Mouse (Mus musculus): ENCODE measurements around the gene Zfp770. TPM values are rescaled to one million over a fixed set of nuclear protein-coding genes. Genes with fewer than 3 reads are reported as not detected.
"Not testable (repeated sequence)": the region's sequence is repeated elsewhere in the genome, so short reads cannot be mapped to it uniquely, and the experiment has no call there.

The Zfp770 gene
- total and polyA plus RNA-seq, 3 experiments = 3.4 to 18.6 (median 16.8) TPM

GRCm38 (mm10) chr2:114228672-114229071 is 27.4 kb upstream of the Zfp770 start:
- intact Hi-C loops (cut with DNase I) = no loop called here
- no peak for TF ChIP-seq CTCF (IDR thresholded peaks at IDR 0.05)
- no peak for TF ChIP-seq POLR2A (IDR thresholded peaks at IDR 0.05; ENCODE audit: insufficient read depth, low read depth, low read length)
- TF ChIP-seq EP300 (IDR thresholded peaks at IDR 0.05; ENCODE audit: insufficient read depth, low read depth, low read length) = no peak
- H3K36me3 ChIP-seq (ENCODE audit: control insufficient read depth, insufficient read depth, low read length) = no peaks in the 10 kb centered on the region
- H3K4me1 ChIP-seq (ENCODE audit: control insufficient read depth, insufficient read depth, low read length) = no peaks in the 10 kb centered on the region
- no peak overlapping the region for H3K27ac ChIP-seq
- H3K27me3 ChIP-seq (ENCODE audit: control insufficient read depth, insufficient read depth, low read length) = no peaks in the 10 kb centered on the region
- H3K4me3 ChIP-seq = no peak overlapping the region
- no peak for DNase-seq
- H3K9ac ChIP-seq (ENCODE audit: low read depth, low read length) = no peak overlapping the region
- no peaks in the 10 kb centered on the region for H3K79me2 ChIP-seq (replicated peaks; ENCODE audit: control insufficient read depth, insufficient read depth, low read length)
- WGBS = 76% methylated on average over 2 of the region's 2 CpGs

GRCm38 (mm10) chr2:114205036-114205435 is 3.8 kb upstream of the Zfp770 start:
- no peaks in the 10 kb centered on the region; the same call in 1 of the 2 replicates for H3K4me1 ChIP-seq (ENCODE audit: control insufficient read depth, insufficient read depth, low read length)
- WGBS = 52% methylated on average over 6 of the region's 6 CpGs
- no peak overlapping the region for H3K9ac ChIP-seq (ENCODE audit: low read depth, low read length)
- no peak overlapping the region for H3K27ac ChIP-seq
- no peaks in the 10 kb centered on the region for H3K27me3 ChIP-seq (ENCODE audit: control insufficient read depth, insufficient read depth, low read length)
- intact Hi-C loops (cut with DNase I) = no loop called here
- no peak for DNase-seq
- no peaks in the 10 kb centered on the region; the same call in 1 of the 2 replicates for H3K79me2 ChIP-seq (replicated peaks; ENCODE audit: control insufficient read depth, insufficient read depth, low read length)
- no peak overlapping the region for H3K4me3 ChIP-seq
- TF ChIP-seq CTCF (IDR thresholded peaks at IDR 0.05) (no peak), POLR2A (IDR thresholded peaks at IDR 0.05; ENCODE audit: insufficient read depth, low read depth, low read length) (no peak), EP300 (IDR thresholded peaks at IDR 0.05; ENCODE audit: insufficient read depth, low read depth, low read length) (no peak)
- H3K36me3 ChIP-seq (ENCODE audit: control insufficient read depth, insufficient read depth, low read length) = peaks cover 4% of the 10 kb centered on the region

DNA sequence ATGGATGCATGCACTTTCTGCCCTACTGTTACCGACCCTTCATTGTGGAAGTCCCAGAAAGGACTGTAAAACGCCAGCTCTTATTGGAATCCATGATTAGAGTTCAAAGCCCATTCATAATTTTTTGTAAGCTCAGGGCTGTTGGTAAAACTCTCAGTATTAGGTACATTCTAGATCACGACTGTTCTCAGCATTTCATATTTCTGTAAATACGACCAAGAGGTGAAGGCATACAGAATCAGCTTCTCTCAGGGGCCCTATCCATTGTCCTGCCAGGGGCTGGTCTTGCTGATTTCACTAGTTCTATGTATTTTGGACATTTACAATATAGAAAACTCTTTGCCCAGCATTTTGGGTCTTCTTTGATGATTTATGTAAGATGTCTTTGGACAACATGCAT is 305 bp upstream of the Zfp770 start:
- no peak for DNase-seq
- WGBS = 29% methylated on average over 4 of the region's 4 CpGs
- Histone ChIP-seq H3K79me2 (replicated peaks; ENCODE audit: control insufficient read depth, insufficient read depth, low read length) (no peaks in the 10 kb centered on the region; the same call in 1 of the 2 replicates), H3K4me3 (peak overlapping the region; percentile 96), H3K4me1 (ENCODE audit: control insufficient read depth, insufficient read depth, low read length) (peaks cover 2% of the 10 kb centered on the region; the same call in 1 of the 2 replicates), H3K36me3 (ENCODE audit: control insufficient read depth, insufficient read depth, low read length) (peaks cover 15% of the 10 kb centered on the region), H3K27me3 (ENCODE audit: control insufficient read depth, insufficient read depth, low read length) (no peaks in the 10 kb centered on the region), H3K9ac (ENCODE audit: low read depth, low read length) (peak overlapping the region; percentile 42; the same call in 1 of the 2 replicates), H3K27ac (peak overlapping the region; percentile 92)
- intact Hi-C loops (cut with DNase I) = loop anchor here (1.0 kb wide), 1 partner anchor 26 kb away; no protein-coding TSS in a partner anchor
- TF ChIP-seq CTCF (IDR thresholded peaks at IDR 0.05) = no peak
- TF ChIP-seq POLR2A (IDR thresholded peaks at IDR 0.05; ENCODE audit: insufficient read depth, low read depth, low read length) = no peak
- TF ChIP-seq EP300 (IDR thresholded peaks at IDR 0.05; ENCODE audit: insufficient read depth, low read depth, low read length) = no peak

DNA sequence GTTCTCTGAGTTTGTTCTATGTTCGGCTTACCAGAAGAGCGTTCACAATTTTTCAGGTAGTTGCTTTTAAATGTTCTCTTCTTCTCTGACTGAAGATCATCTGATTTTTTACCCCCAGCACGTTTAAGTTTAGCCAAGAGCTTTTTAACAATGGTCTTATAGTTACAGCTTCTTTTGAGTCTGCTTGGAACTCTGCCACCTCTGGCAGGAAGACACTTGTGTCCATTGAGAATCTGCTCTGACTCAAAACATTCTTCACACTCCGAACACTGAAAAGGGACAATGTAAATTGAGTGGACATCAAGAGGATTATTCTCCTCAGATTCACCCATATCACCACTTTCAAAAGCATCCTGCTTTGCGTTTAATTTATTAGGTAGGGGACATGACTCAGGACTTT is 4.8 kb downstream of the Zfp770 start:
- no peaks in the 10 kb centered on the region; the same call in 1 of the 2 replicates for H3K79me2 ChIP-seq (replicated peaks; ENCODE audit: control insufficient read depth, insufficient read depth, low read length)
- H3K9ac ChIP-seq (ENCODE audit: low read depth, low read length) = no peak overlapping the region
- no peak for TF ChIP-seq EP300 (IDR thresholded peaks at IDR 0.05; ENCODE audit: insufficient read depth, low read depth, low read length)
- TF ChIP-seq POLR2A (IDR thresholded peaks at IDR 0.05; ENCODE audit: insufficient read depth, low read depth, low read length) = no peak
- TF ChIP-seq CTCF (IDR thresholded peaks at IDR 0.05) = no peak
- H3K4me3 ChIP-seq = no peak overlapping the region
- peaks cover 18% of the 10 kb centered on the region for H3K36me3 ChIP-seq (ENCODE audit: control insufficient read depth, insufficient read depth, low read length)
- H3K4me1 ChIP-seq (ENCODE audit: control insufficient read depth, insufficient read depth, low read length) = peaks cover 2% of the 10 kb centered on the region; the same call in 1 of the 2 replicates
- no peak overlapping the region for H3K27ac ChIP-seq
- DNase-seq = no peak
- H3K27me3 ChIP-seq (ENCODE audit: control insufficient read depth, insufficient read depth, low read length) = no peaks in the 10 kb centered on the region
- intact Hi-C loops (cut with DNase I) = no loop called here
- WGBS = 61% methylated on average over 5 of the region's 5 CpGs

DNA sequence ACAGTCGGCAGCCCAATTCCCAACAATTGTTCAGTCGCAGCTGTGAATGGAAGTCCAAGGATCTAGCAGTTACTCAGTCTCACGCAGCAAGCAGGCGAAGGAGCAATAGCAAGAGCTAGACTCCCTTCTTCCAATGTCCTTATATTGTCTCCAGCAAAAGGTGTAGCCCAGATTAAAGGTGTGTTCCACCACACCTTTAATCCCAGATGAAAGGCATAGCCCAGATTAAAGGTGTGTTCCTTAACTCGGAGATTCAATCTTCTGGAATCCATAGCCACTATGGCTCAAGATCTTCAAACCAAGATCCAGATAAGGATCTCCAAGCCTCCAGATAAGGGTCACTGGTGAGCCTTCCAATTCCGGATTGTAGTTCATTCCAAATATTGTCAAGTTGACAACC is 14.3 kb downstream of the Zfp770 start, which contains the start of gene Aqr:
Gene Aqr, minus strand, starts transcription at position 101 of the 400 bp plus-strand sequence.
- H3K9ac ChIP-seq (ENCODE audit: low read depth, low read length); H3K36me3 ChIP-seq (ENCODE audit: control insufficient read depth, insufficient read depth, low read length); H3K4me1 ChIP-seq (ENCODE audit: control insufficient read depth, insufficient read depth, low read length); H3K27me3 ChIP-seq (ENCODE audit: control insufficient read depth, insufficient read depth, low read length); DNase-seq; intact Hi-C loops (cut with DNase I); H3K27ac ChIP-seq; H3K79me2 ChIP-seq (replicated peaks; ENCODE audit: control insufficient read depth, insufficient read depth, low read length); H3K4me3 ChIP-seq: not testable (repeated sequence)
- WGBS = 38% methylated on average over 1 of the region's 6 CpGs

DNA sequence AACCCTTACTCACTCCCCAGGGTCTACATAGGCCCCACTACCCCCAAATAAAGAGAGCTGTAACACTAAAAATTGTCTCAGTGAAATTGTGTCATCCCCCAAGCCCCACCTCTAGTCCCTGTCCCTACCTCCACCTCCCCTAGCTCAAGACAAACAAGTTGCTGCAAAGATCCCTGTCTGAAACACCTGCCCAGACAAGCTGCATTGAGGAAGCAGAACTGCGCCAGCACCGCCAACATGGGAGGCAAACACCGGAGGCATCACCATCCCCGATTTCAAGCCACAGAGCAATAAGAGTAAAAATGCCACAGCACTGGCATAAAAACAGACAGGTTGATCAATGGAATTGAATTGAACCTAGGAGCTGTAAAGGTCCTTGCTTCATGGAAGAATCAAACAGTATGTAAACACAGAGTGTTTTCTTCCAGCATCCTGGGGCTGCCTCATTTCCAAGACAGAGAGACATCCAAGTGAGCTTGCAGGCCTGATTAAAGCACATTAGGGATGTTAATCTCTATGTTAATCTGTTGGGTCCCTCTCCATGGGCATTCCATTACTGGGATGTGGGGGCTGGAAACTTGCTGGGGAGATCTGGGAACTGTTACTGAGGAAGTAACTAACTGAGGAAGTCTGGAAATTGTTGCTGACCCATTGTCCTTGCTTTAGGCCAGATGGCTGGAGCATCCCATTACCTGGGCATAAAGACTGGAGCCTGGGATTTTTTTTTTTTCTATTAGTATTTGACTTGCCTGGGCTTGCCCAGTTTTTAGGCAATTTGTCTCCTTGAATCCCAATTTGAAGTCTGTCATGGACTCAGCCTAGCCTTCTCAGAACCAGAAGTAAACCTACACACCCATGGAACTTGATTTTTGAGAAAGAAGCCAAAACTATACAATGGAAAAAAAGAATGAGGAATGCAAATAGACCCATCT is 23.2 kb downstream of the Zfp770 start:
- Histone ChIP-seq H3K27ac (no peak overlapping the region), H3K27me3 (ENCODE audit: control insufficient read depth, insufficient read depth, low read length) (no peaks in the 10 kb centered on the region), H3K9ac (ENCODE audit: low read depth, low read length) (no peak overlapping the region), H3K79me2 (replicated peaks; ENCODE audit: control insufficient read depth, insufficient read depth, low read length) (peaks cover 6% of the 10 kb centered on the region), H3K4me1 (ENCODE audit: control insufficient read depth, insufficient read depth, low read length) (peaks cover 4% of the 10 kb centered on the region), H3K4me3 (no peak overlapping the region), H3K36me3 (ENCODE audit: control insufficient read depth, insufficient read depth, low read length) (peaks cover 6% of the 10 kb centered on the region)
- WGBS = 68% methylated on average over 4 of the region's 4 CpGs
- intact Hi-C loops (cut with DNase I) = no loop called here
- no peak for DNase-seq
- TF ChIP-seq POLR2A (IDR thresholded peaks at IDR 0.05; ENCODE audit: insufficient read depth, low read depth, low read length) = no peak
- TF ChIP-seq CTCF (IDR thresholded peaks at IDR 0.05) = no peak
- TF ChIP-seq EP300 (IDR thresholded peaks at IDR 0.05; ENCODE audit: insufficient read depth, low read depth, low read length) = no peak
